Mouse (Mus musculus): ENCODE results near the gene Ankrd39. TPM values are rescaled to one million over a fixed set of nuclear protein-coding genes. Genes with fewer than 3 reads are reported as not detected.

Gene Ankrd39
- polyA plus RNA-seq, 1 experiment from 2014 or later, result 23.1 TPM

- Histone ChIP-seq H3K36me3 (ENCODE audit: insufficient read depth, low read length) (peaks cover 17% of the 10 kb centered on the region), H3K9ac (replicated peaks; ENCODE audit: low read depth) (peak overlapping the region; percentile 91), H3K4me3 (ENCODE audit: low read depth, low read length) (peak overlapping the region; percentile 85), H3K4me1 (ENCODE audit: insufficient read depth, low read depth, low read length) (peaks cover 26% of the 10 kb centered on the region), H3K9me3 (ENCODE audit: low read length) (no peaks in the 10 kb centered on the region), H3K27ac (ENCODE audit: low read length) (peak overlapping the region; percentile 99), H3K4me2 (replicated peaks; ENCODE audit: low read depth, low read length) (peak overlapping the region; percentile 84), H3K27me3 (replicated peaks; ENCODE audit: insufficient read depth, low read length) (no peaks in the 10 kb centered on the region)
- ATAC-seq (peak; percentile 82), DNase-seq (ENCODE audit: low spot score) (peak; percentile 97)
- TF ChIP-seq CTCF (IDR thresholded peaks at IDR 0.05) (peak; percentile 86), EP300 (IDR thresholded peaks at IDR 0.05) (no peak; the same call in none of the 2 replicates)
- under 1% methylated on average over 50 of the region's 52 CpGs for WGBS
These were observed 9.6 kb upstream of the Ankrd39 start for GRCm38 (mm10) chr1:36556553-36557456.

- H3K9ac ChIP-seq (replicated peaks; ENCODE audit: low read depth), result peak overlapping the region; percentile 91
- no peak for ATAC-seq
- peak overlapping the region; percentile 85 for H3K4me3 ChIP-seq (ENCODE audit: low read depth, low read length)
- no peaks in the 10 kb centered on the region for H3K27me3 ChIP-seq (replicated peaks; ENCODE audit: insufficient read depth, low read length)
- peaks cover 26% of the 10 kb centered on the region for H3K36me3 ChIP-seq (ENCODE audit: insufficient read depth, low read length)
- H3K9me3 ChIP-seq (ENCODE audit: low read length), result no peaks in the 10 kb centered on the region
- peaks cover 26% of the 10 kb centered on the region for H3K4me1 ChIP-seq (ENCODE audit: insufficient read depth, low read depth, low read length)
- 0% methylated on average over 7 of the region's 8 CpGs for WGBS
- peak overlapping the region; percentile 99 for H3K27ac ChIP-seq (ENCODE audit: low read length)
- DNase-seq (ENCODE audit: low spot score), result no peak
- TF ChIP-seq EP300 (IDR thresholded peaks at IDR 0.05) (no peak), CTCF (IDR thresholded peaks at IDR 0.05) (peak; percentile 8; the same call in 1 of the 2 replicates)
- peak overlapping the region; percentile 84 for H3K4me2 ChIP-seq (replicated peaks; ENCODE audit: low read depth, low read length)
These were observed 8.7 kb upstream of the Ankrd39 start for GRCm38 (mm10) chr1:36555798-36556395.

GRCm38 (mm10) chr1:36554633-36555399 is 7.6 kb upstream of the Ankrd39 start:
- peak overlapping the region; percentile 99 for H3K27ac ChIP-seq (ENCODE audit: low read length)
- 57% methylated on average over 21 of the region's 21 CpGs for WGBS
- TF ChIP-seq EP300 (IDR thresholded peaks at IDR 0.05), result no peak; the same call in 1 of the 2 replicates
- TF ChIP-seq CTCF (IDR thresholded peaks at IDR 0.05), result no peak
- DNase-seq (ENCODE audit: low spot score), result no peak
- H3K9ac ChIP-seq (replicated peaks; ENCODE audit: low read depth), result no peak overlapping the region
- ATAC-seq, result no peak
- no peak overlapping the region for H3K4me3 ChIP-seq (ENCODE audit: low read depth, low read length)
- H3K9me3 ChIP-seq (ENCODE audit: low read length), result no peaks in the 10 kb centered on the region
- peaks cover 26% of the 10 kb centered on the region for H3K4me1 ChIP-seq (ENCODE audit: insufficient read depth, low read depth, low read length)
- no peaks in the 10 kb centered on the region for H3K27me3 ChIP-seq (replicated peaks; ENCODE audit: insufficient read depth, low read length)
- peaks cover 36% of the 10 kb centered on the region for H3K36me3 ChIP-seq (ENCODE audit: insufficient read depth, low read length)
- H3K4me2 ChIP-seq (replicated peaks; ENCODE audit: low read depth, low read length), result peak overlapping the region; percentile 84

GRCm38 (mm10) chr1:36552506-36552905 is 5.3 kb upstream of the Ankrd39 start:
- TF ChIP-seq EP300 (IDR thresholded peaks at IDR 0.05) (no peak), CTCF (IDR thresholded peaks at IDR 0.05) (no peak)
- DNase-seq (ENCODE audit: low spot score) (no peak), ATAC-seq (no peak)
- Histone ChIP-seq H3K4me1 (ENCODE audit: insufficient read depth, low read depth, low read length) (peaks cover 18% of the 10 kb centered on the region; the same call in 1 of the 2 replicates), H3K4me3 (ENCODE audit: low read depth, low read length) (no peak overlapping the region), H3K4me2 (replicated peaks; ENCODE audit: low read depth, low read length) (no peak overlapping the region), H3K36me3 (ENCODE audit: insufficient read depth, low read length) (peaks cover 43% of the 10 kb centered on the region), H3K9ac (replicated peaks; ENCODE audit: low read depth) (no peak overlapping the region), H3K27me3 (replicated peaks; ENCODE audit: insufficient read depth, low read length) (no peaks in the 10 kb centered on the region), H3K27ac (ENCODE audit: low read length) (no peak overlapping the region), H3K9me3 (ENCODE audit: low read length) (no peaks in the 10 kb centered on the region)
- WGBS, result 87% methylated on average over 14 of the region's 16 CpGs

- Histone ChIP-seq H3K36me3 (ENCODE audit: insufficient read depth, low read length) (peaks cover 43% of the 10 kb centered on the region), H3K4me1 (ENCODE audit: insufficient read depth, low read depth, low read length) (peaks cover 18% of the 10 kb centered on the region; the same call in 1 of the 2 replicates)
- WGBS, result 81% methylated on average over 17 of the region's 17 CpGs
These were observed 4.7 kb upstream of the Ankrd39 start for GRCm38 (mm10) chr1:36551904-36552303.

More at GRCm38 (mm10) chr1:36551904-36552303, 4.7 kb upstream of the Ankrd39 start:
- H3K27ac ChIP-seq (ENCODE audit: low read length), result no peak overlapping the region
- no peak overlapping the region for H3K4me2 ChIP-seq (replicated peaks; ENCODE audit: low read depth, low read length)
- H3K4me3 ChIP-seq (ENCODE audit: low read depth, low read length), result no peak overlapping the region
- no peaks in the 10 kb centered on the region for H3K9me3 ChIP-seq (ENCODE audit: low read length)
- ATAC-seq, result no peak
- no peaks in the 10 kb centered on the region for H3K27me3 ChIP-seq (replicated peaks; ENCODE audit: insufficient read depth, low read length)
- no peak for DNase-seq (ENCODE audit: low spot score)
- TF ChIP-seq CTCF (IDR thresholded peaks at IDR 0.05) (peak; percentile 12; the same call in 1 of the 2 replicates), EP300 (IDR thresholded peaks at IDR 0.05) (no peak)
- no peak overlapping the region for H3K9ac ChIP-seq (replicated peaks; ENCODE audit: low read depth)
